Mouse (Mus musculus): Measurements from ENCODE around the gene Fam57a. TPM values are rescaled to one million over a fixed set of nuclear protein-coding genes. Genes with fewer than 3 reads are reported as not detected.
"Not testable (repeated sequence)": the region's sequence is repeated elsewhere in the genome, so short reads cannot be mapped to it uniquely, and the experiment has no call there.

Fam57a gene
- polyA plus RNA-seq, 1 experiment from 2014 or later: 24.2 TPM

GRCm38 (mm10) chr11:76183745-76184144 is 4.3 kb downstream of the Fam57a start:
- Histone ChIP-seq H3K36me3 (no peaks in the 10 kb centered on the region), H3K27ac (no peak overlapping the region), H3K27me3 (no peaks in the 10 kb centered on the region), H3K9ac (replicated peaks) (no peak overlapping the region), H3K4me1 (replicated peaks) (peaks cover 1% of the 10 kb centered on the region), H3K4me3 (replicated peaks) (no peak overlapping the region), H3K9me3 (no peaks in the 10 kb centered on the region), H3K4me2 (no peak overlapping the region)
- ATAC-seq (ENCODE audit: insufficient number of reproducible peaks, insufficient read depth, low FRiP score, low TSS enrichment, low read depth): no peak
- 85% methylated on average over 4 of the region's 4 CpGs for WGBS

- no peak overlapping the region for H3K4me3 ChIP-seq (replicated peaks)
- no peak for ATAC-seq (ENCODE audit: insufficient number of reproducible peaks, insufficient read depth, low FRiP score, low TSS enrichment, low read depth)
- no peaks in the 10 kb centered on the region for H3K4me1 ChIP-seq (replicated peaks)
- H3K36me3 ChIP-seq: no peaks in the 10 kb centered on the region
- H3K9me3 ChIP-seq: no peaks in the 10 kb centered on the region
- H3K9ac ChIP-seq (replicated peaks): no peak overlapping the region
- no peak overlapping the region for H3K4me2 ChIP-seq
- WGBS: 77% methylated on average over 6 of the region's 6 CpGs
- H3K27me3 ChIP-seq: no peaks in the 10 kb centered on the region
- H3K27ac ChIP-seq: no peak overlapping the region
Measured at GRCm38 (mm10) chr11:76186908-76187307, 7.4 kb downstream of the Fam57a start.

- ATAC-seq (ENCODE audit: insufficient number of reproducible peaks, insufficient read depth, low FRiP score, low TSS enrichment, low read depth): no peak
- Histone ChIP-seq H3K4me3 (replicated peaks) (no peak overlapping the region), H3K36me3 (no peaks in the 10 kb centered on the region), H3K27me3 (0 out of 2 replicates have a peak, but pooled peaks cover 3% of the 10 kb centered on the region), H3K4me2 (no peak overlapping the region), H3K9ac (replicated peaks) (no peak overlapping the region), H3K9me3 (no peaks in the 10 kb centered on the region), H3K4me1 (replicated peaks) (peaks cover 4% of the 10 kb centered on the region), H3K27ac (no peak overlapping the region)
- 60% methylated on average over 8 of the region's 8 CpGs for WGBS
Measured at GRCm38 (mm10) chr11:76196275-76196976, 17.0 kb downstream of the Fam57a start.

GRCm38 (mm10) chr11:76196977-76197469 is 17.6 kb downstream of the Fam57a start:
- 55% methylated on average over 8 of the region's 8 CpGs for WGBS
- Histone ChIP-seq H3K27me3 (0 out of 2 replicates have a peak, but pooled peaks cover 3% of the 10 kb centered on the region), H3K4me3 (replicated peaks) (no peak overlapping the region), H3K4me2 (no peak overlapping the region), H3K9ac (replicated peaks) (no peak overlapping the region), H3K9me3 (no peaks in the 10 kb centered on the region), H3K36me3 (no peaks in the 10 kb centered on the region), H3K27ac (no peak overlapping the region), H3K4me1 (replicated peaks) (peaks cover 6% of the 10 kb centered on the region)
- ATAC-seq (ENCODE audit: insufficient number of reproducible peaks, insufficient read depth, low FRiP score, low TSS enrichment, low read depth): no peak

GRCm38 (mm10) chr11:76201761-76202674 is 22.5 kb downstream of the Fam57a start:
- Histone ChIP-seq H3K9me3 (no peaks in the 10 kb centered on the region), H3K4me3 (replicated peaks) (peak overlapping the region; percentile 79), H3K27ac (peak overlapping the region; percentile 86), H3K4me1 (replicated peaks) (peaks cover 14% of the 10 kb centered on the region), H3K4me2 (peak overlapping the region; percentile 86), H3K36me3 (peaks cover 27% of the 10 kb centered on the region), H3K27me3 (0 out of 2 replicates have a peak, but pooled peaks cover 3% of the 10 kb centered on the region), H3K9ac (replicated peaks) (peak overlapping the region; percentile 85)
- peak; percentile 98 for ATAC-seq (ENCODE audit: insufficient number of reproducible peaks, insufficient read depth, low FRiP score, low TSS enrichment, low read depth)
- under 1% methylated on average over 89 of the region's 90 CpGs for WGBS

- Histone ChIP-seq H3K27ac (no peak overlapping the region), H3K9ac (replicated peaks) (no peak overlapping the region), H3K4me1 (replicated peaks) (peaks cover 9% of the 10 kb centered on the region), H3K4me3 (replicated peaks) (no peak overlapping the region), H3K27me3 (no peaks in the 10 kb centered on the region), H3K9me3 (no peaks in the 10 kb centered on the region), H3K36me3 (peaks cover 75% of the 10 kb centered on the region), H3K4me2 (no peak overlapping the region)
- ATAC-seq (ENCODE audit: insufficient number of reproducible peaks, insufficient read depth, low FRiP score, low TSS enrichment, low read depth): no peak
- WGBS: 87% methylated on average over 5 of the region's 5 CpGs
Measured at GRCm38 (mm10) chr11:76206793-76207192, 27.3 kb downstream of the Fam57a start.

- 90% methylated on average over 13 of the region's 13 CpGs for WGBS
- Histone ChIP-seq H3K4me3 (replicated peaks) (no peak overlapping the region), H3K4me1 (replicated peaks) (no peaks in the 10 kb centered on the region), H3K27ac (no peak overlapping the region), H3K36me3 (peaks cover 92% of the 10 kb centered on the region), H3K4me2 (no peak overlapping the region), H3K9me3 (no peaks in the 10 kb centered on the region), H3K9ac (replicated peaks) (no peak overlapping the region), H3K27me3 (no peaks in the 10 kb centered on the region)
- ATAC-seq (ENCODE audit: insufficient number of reproducible peaks, insufficient read depth, low FRiP score, low TSS enrichment, low read depth): no peak
Measured at GRCm38 (mm10) chr11:76210228-76210985, 30.9 kb downstream of the Fam57a start.

GRCm38 (mm10) chr11:76211595-76211994 is 32.1 kb downstream of the Fam57a start:
- not testable (repeated sequence) for H3K27ac ChIP-seq

GRCm38 (mm10) chr11:76213841-76214240 is 34.4 kb downstream of the Fam57a start:
- H3K27ac ChIP-seq: no peak overlapping the region
- no peak overlapping the region for H3K4me2 ChIP-seq
- peaks cover 5% of the 10 kb centered on the region for H3K4me1 ChIP-seq (replicated peaks)
- no peaks in the 10 kb centered on the region for H3K27me3 ChIP-seq
- no peaks in the 10 kb centered on the region for H3K9me3 ChIP-seq
- WGBS: 94% methylated on average over 5 of the region's 5 CpGs
- no peak overlapping the region for H3K4me3 ChIP-seq (replicated peaks)
- ATAC-seq (ENCODE audit: insufficient number of reproducible peaks, insufficient read depth, low FRiP score, low TSS enrichment, low read depth): no peak
- peaks cover 58% of the 10 kb centered on the region for H3K36me3 ChIP-seq
- H3K9ac ChIP-seq (replicated peaks): no peak overlapping the region

More at GRCm38 (mm10) chr11:76211595-76211994, 32.1 kb downstream of the Fam57a start:
- ATAC-seq (ENCODE audit: insufficient number of reproducible peaks, insufficient read depth, low FRiP score, low TSS enrichment, low read depth); H3K4me1 ChIP-seq (replicated peaks); H3K9ac ChIP-seq (replicated peaks); H3K9me3 ChIP-seq; H3K4me3 ChIP-seq (replicated peaks); H3K4me2 ChIP-seq; H3K27me3 ChIP-seq: not testable (repeated sequence)
- peaks cover 80% of the 10 kb centered on the region for H3K36me3 ChIP-seq
- 98% methylated on average over 6 of the region's 6 CpGs for WGBS

GRCm38 (mm10) chr11:76215011-76215410 is 35.5 kb downstream of the Fam57a start:
- Histone ChIP-seq H3K9me3 (no peaks in the 10 kb centered on the region), H3K4me3 (replicated peaks) (no peak overlapping the region), H3K27ac (no peak overlapping the region), H3K9ac (replicated peaks) (no peak overlapping the region), H3K36me3 (peaks cover 55% of the 10 kb centered on the region), H3K4me2 (no peak overlapping the region), H3K27me3 (no peaks in the 10 kb centered on the region), H3K4me1 (replicated peaks) (peaks cover 5% of the 10 kb centered on the region)
- ATAC-seq (ENCODE audit: insufficient number of reproducible peaks, insufficient read depth, low FRiP score, low TSS enrichment, low read depth): no peak
- WGBS: 99% methylated on average over 2 of the region's 2 CpGs

All from limb, embryonic 12.5 days (tissue).